Mouse (Mus musculus) megakaryocyte, embryonic 14.5 days (primary cell): Measurements from ENCODE around the gene Cntnap2. TPM values are rescaled to one million over a fixed set of nuclear protein-coding genes. Genes with fewer than 3 reads are reported as not detected.

Experiments
- H3K27me3 ChIP-seq: replicated peaks from 2 replicates; pipeline ENCODE3; 2012; ENCODE audit warnings: inconsistent platforms
- H3K36me3 ChIP-seq: replicated peaks from 2 replicates; pipeline ENCODE3; 2012; ENCODE audit warnings: low read length, inconsistent platforms, mixed read lengths
- H3K4me1 ChIP-seq: 2 replicates; pipeline ENCODE4 v1.6.1; 2012; ENCODE audit warnings: inconsistent platforms
- H3K4me3 ChIP-seq: replicated peaks from 2 replicates; pipeline ENCODE3; 2012; ENCODE audit warnings: moderate library complexity, mild to moderate bottlenecking, inconsistent platforms
- H3K9me3 ChIP-seq: 2 replicates; pipeline ENCODE4 v1.6.1; 2012; ENCODE audit warnings: inconsistent platforms
- FLI1 ChIP-seq: IDR thresholded peaks from 2 replicates; pipeline ENCODE4 v1.6.1; 2012; ENCODE audit warnings: low read length, inconsistent platforms, mixed read lengths
- GATA1 ChIP-seq: IDR thresholded peaks from 3 replicates; pipeline ENCODE4 v1.6.1; 2012; ENCODE audit warnings: mixed read lengths, low read length, inconsistent platforms, borderline replicate concordance
- polyA plus RNA-seq: library from polyadenylated mRNA; stranded (reverse); fragments of >175 nt; gene quantifications from 2 replicates; pipeline ENCODE4 v1.2.3, GENCODE M21; 2012; ENCODE audit warnings: low replicate concordance; ENCODE audit not compliant: insufficient read depth

Gene Cntnap2
- polyA plus RNA-seq, 1 experiment, result 0.03 TPM

DNA sequence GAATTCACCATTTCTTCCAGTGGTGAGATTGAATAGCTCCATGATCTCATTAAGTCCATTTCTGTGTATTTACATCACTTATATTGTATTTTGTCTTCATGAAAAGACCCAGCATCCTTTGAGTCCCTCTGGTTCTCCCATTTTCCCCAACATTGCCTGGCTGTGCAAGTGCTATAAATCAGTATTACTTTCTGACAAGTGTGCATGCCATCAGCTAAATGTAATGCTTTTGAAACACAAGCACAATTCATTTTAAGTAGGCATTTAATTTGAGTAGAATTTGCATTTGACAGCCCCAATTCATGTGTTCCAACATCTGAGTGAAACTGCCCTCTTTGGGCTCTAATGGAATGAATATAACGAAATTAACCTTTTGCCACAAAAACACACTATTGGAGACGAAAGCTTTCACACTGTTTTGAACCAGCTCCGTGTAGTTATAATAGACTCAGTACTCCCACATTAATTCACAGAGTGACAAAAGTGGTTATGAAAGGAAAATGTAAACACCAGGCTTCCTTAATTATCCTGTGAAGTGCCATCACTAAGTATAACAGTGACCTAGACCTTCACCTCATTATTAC lies 812.3 kb downstream of the Cntnap2 start:
- Histone ChIP-seq H3K4me1 (no peaks in the 10 kb centered on the region), H3K27me3 (no peaks in the 10 kb centered on the region), H3K36me3 (no peaks in the 10 kb centered on the region), H3K4me3 (no peak overlapping the region), H3K9me3 (no peaks in the 10 kb centered on the region)
- no peak for TF ChIP-seq GATA1
- no peak for TF ChIP-seq FLI1

DNA sequence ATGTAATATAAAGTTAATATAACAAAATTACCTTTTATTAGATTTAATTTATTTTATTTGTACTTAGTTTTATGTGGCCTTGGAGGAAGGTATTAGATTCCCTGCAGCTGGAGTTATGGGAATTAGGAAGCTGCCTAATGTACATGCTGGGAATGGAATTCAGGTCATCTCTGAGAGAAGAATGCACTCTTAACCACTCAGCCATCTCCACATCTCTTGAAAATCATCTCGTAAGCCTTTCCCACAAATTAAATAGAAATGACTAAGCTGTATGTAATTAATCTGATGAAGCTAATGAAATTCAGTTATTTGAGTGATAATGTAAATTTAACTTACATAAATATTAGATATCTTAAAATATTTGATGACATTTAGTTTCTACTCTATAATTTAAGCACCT lies 826.3 kb downstream of the Cntnap2 start:
- no peaks in the 10 kb centered on the region for H3K27me3 ChIP-seq
- no peaks in the 10 kb centered on the region for H3K4me1 ChIP-seq
- no peak overlapping the region for H3K4me3 ChIP-seq
- no peaks in the 10 kb centered on the region for H3K36me3 ChIP-seq
- H3K9me3 ChIP-seq, result no peaks in the 10 kb centered on the region
- TF ChIP-seq GATA1 (no peak), FLI1 (no peak)

DNA sequence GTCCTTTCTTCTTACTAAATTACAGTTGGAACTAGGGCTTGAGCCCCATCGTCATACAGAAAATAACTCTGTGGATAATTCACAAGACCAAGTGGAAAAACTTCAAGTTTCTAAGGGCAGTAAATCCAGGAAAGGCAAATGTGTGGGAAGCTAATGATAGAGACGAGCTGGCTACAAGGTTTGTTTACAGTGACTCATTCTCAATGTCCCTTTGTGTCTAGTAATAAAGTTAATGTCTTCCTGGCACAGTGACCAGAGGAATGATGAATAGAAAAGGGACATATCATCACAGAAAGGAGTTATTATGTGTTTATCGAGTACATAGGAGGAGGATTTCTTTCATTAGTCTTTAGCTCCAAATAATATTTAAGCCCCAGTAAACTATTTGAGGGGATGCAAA lies 828.7 kb downstream of the Cntnap2 start:
- Histone ChIP-seq H3K4me3 (no peak overlapping the region), H3K9me3 (no peaks in the 10 kb centered on the region), H3K27me3 (no peaks in the 10 kb centered on the region), H3K36me3 (no peaks in the 10 kb centered on the region), H3K4me1 (no peaks in the 10 kb centered on the region)
- TF ChIP-seq FLI1 (no peak), GATA1 (no peak)

DNA sequence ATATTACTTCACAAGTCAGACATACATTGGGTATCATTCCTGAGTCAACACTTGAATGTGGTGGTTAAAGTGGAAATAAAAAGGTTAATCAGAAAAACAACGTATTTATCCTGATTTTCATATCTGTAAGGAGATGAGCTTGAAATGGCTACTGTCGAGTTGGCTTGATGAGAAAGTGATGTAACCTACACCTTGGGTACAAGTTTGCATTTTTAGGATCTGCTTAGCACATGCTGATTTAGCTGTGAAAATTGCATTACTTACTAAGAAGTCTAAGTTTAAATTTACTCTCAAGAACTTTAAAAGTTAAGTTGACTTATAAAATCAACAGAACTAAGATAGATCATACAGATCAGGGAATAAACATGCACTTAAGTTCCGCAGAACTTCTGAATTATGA lies 879.1 kb downstream of the Cntnap2 start:
- no peak for TF ChIP-seq FLI1
- H3K36me3 ChIP-seq, result no peaks in the 10 kb centered on the region
- no peaks in the 10 kb centered on the region for H3K9me3 ChIP-seq
- H3K4me1 ChIP-seq, result no peaks in the 10 kb centered on the region
- H3K4me3 ChIP-seq, result no peak overlapping the region
- H3K27me3 ChIP-seq, result no peaks in the 10 kb centered on the region

GRCm38 (mm10) chr6:45938775-45939174 lies 879.6 kb downstream of the Cntnap2 start:
- Histone ChIP-seq H3K36me3 (no peaks in the 10 kb centered on the region), H3K4me1 (no peaks in the 10 kb centered on the region), H3K4me3 (no peak overlapping the region), H3K9me3 (no peaks in the 10 kb centered on the region), H3K27me3 (no peaks in the 10 kb centered on the region)
- no peak for TF ChIP-seq FLI1
- no peak for TF ChIP-seq GATA1

DNA sequence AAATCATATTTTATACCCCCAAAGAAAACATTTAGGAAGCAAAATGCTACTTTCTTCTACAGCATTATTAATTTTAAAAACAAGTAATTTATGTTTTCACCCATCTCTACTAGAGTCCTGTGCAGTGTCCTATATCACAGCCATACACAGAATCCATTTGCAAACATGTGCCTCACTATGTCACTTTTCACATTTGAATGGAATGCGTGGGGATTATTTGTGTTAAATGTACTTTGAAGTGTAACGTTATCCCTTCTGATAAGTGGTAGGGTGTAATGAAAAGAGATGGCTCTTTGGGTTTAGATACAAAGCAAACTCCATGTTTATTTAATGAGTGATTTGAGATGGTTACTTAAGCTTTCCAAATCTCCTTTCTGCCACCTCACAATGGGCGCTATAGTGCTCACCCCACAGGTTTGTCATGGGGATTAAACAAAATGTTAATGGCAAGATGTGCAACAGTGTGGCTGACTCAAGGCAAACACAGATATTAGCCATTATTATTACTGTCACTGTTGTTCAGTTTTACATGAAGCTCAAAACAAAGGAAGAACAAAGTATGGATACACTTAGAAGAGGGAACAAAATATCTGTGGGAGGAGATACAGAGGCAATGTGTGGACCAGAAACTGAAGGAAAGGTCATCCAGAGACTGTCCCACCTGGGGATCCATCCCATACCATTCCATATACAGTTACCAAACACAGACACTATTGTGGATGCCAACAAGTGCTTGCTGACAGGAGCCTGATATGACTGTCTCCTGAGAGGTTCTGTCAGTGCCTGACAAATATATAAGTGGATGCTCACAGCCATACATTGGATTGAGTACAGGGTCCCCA lies 886.2 kb downstream of the Cntnap2 start:
- Histone ChIP-seq H3K4me3 (no peak overlapping the region), H3K27me3 (no peaks in the 10 kb centered on the region), H3K36me3 (no peaks in the 10 kb centered on the region), H3K9me3 (no peaks in the 10 kb centered on the region), H3K4me1 (no peaks in the 10 kb centered on the region)
- TF ChIP-seq FLI1 (no peak), GATA1 (no peak)

DNA sequence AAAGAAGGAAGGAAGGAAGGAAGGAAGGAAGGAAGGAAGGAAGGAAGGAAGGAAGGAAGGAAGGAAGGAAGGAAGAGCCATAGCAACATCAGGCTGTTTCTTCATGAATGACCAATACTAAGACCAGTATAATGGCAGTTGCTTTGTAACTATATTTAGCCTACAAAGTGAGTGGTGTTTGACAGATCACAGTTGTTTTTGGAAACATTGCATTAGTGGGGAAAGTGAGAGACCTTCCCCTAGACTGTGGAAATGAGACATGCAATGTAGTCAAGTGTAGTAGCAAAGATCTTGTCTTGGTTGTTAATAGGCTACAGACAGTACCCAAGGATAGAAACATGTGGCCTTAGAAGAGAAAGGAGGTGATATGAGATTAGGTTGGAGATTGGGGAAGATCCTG lies 895.6 kb downstream of the Cntnap2 start:
- H3K36me3 ChIP-seq, result no peaks in the 10 kb centered on the region
- H3K4me1 ChIP-seq, result no peaks in the 10 kb centered on the region
- H3K27me3 ChIP-seq, result no peaks in the 10 kb centered on the region
- no peak overlapping the region for H3K4me3 ChIP-seq
- H3K9me3 ChIP-seq, result no peaks in the 10 kb centered on the region
- TF ChIP-seq FLI1, result no peak
- no peak for TF ChIP-seq GATA1

DNA sequence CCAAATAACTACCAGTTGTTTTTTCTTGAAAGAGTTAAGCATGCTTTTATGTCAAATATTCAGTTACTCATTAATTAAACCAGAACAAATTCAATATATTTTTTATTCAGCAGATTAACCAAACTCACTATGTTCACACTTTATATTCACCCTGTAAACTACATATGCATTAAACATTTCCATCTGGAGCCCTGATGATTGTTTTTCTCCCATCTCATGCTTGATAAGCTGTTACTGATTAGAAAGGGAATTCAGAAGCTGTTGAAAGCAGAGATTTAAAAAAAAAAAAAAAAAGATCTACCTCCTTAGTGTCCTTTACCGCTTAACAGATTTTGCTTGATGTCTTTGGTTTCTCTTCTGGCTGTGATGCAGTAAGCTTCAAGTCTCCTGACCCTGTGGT lies 905.3 kb downstream of the Cntnap2 start:
- Histone ChIP-seq H3K9me3 (no peaks in the 10 kb centered on the region), H3K36me3 (no peaks in the 10 kb centered on the region), H3K27me3 (no peaks in the 10 kb centered on the region), H3K4me1 (no peaks in the 10 kb centered on the region), H3K4me3 (no peak overlapping the region)
- TF ChIP-seq GATA1 (no peak), FLI1 (no peak)

- Histone ChIP-seq H3K4me1 (no peaks in the 10 kb centered on the region), H3K27me3 (no peaks in the 10 kb centered on the region), H3K9me3 (no peaks in the 10 kb centered on the region), H3K36me3 (no peaks in the 10 kb centered on the region), H3K4me3 (no peak overlapping the region)
- TF ChIP-seq GATA1 (no peak), FLI1 (no peak)
These were observed 915.5 kb downstream of the Cntnap2 start for GRCm38 (mm10) chr6:45974471-45975154.

GRCm38 (mm10) chr6:45979171-45979570 lies 920.0 kb downstream of the Cntnap2 start:
- H3K36me3 ChIP-seq, result no peaks in the 10 kb centered on the region
- H3K4me3 ChIP-seq, result no peak overlapping the region
- no peaks in the 10 kb centered on the region for H3K4me1 ChIP-seq
- no peaks in the 10 kb centered on the region for H3K9me3 ChIP-seq
- H3K27me3 ChIP-seq, result no peaks in the 10 kb centered on the region
- no peak for TF ChIP-seq GATA1
- TF ChIP-seq FLI1, result no peak
